Mouse (Mus musculus) olfactory bulb, adult 2 months (tissue): ENCODE measurements around the gene Kcng3. TPM values are rescaled to one million over a fixed set of nuclear protein-coding genes. Genes with fewer than 3 reads are reported as not detected.

ENCODE experiments used
- H3K27ac ChIP-seq: fragments of 200-500 bp; 2 replicates; pipeline ENCODE4 v1.5.1; 2012; ENCODE audit warnings: low read depth, low read length; ENCODE audit not compliant: insufficient read depth
- H3K4me1 ChIP-seq: fragments of 200-500 bp; 2 replicates; pipeline ENCODE4 v1.6.1; 2012; ENCODE audit warnings: low read length; ENCODE audit not compliant: control insufficient read depth, insufficient read depth
- H3K4me3 ChIP-seq: fragments of 200-500 bp; 2 replicates; pipeline ENCODE4 v1.5.1; 2012; ENCODE audit warnings: mild to moderate bottlenecking, low read depth, low read length, moderate library complexity; ENCODE audit not compliant: insufficient read depth
- CTCF ChIP-seq: fragments of 200-500 bp; IDR thresholded peaks from 2 replicates; pipeline ENCODE4 v1.5.1; 2012; ENCODE audit warnings: low read depth, mild to moderate bottlenecking, low read length, moderate library complexity; ENCODE audit not compliant: insufficient read depth
- POLR2A ChIP-seq: fragments of 200-500 bp; IDR thresholded peaks from 2 replicates; pipeline ENCODE4 v1.6.1; 2012; ENCODE audit warnings: mild to moderate bottlenecking, low read depth, low read length, moderate library complexity; ENCODE audit not compliant: insufficient read depth
- WGBS: fragments of 180-500 bp; shearing (Covaris S2); methylation state at CpG from one replicate; pipeline ENCODE4 v1.1.7; 2018; 5-methylcytosine and 5-hydroxymethylcytosine counted together
- polyA plus RNA-seq: library from polyadenylated mRNA; stranded (reverse); fragments of >200 nt; gene quantifications from 2 replicates; pipeline ENCODE4 v1.2.4, GENCODE M21; 2012; ENCODE audit warnings: low replicate concordance; ENCODE audit not compliant: missing spikeins, insufficient read depth, insufficient read length

Gene Kcng3
- polyA plus RNA-seq = not detected in 2 replicates

- H3K4me1 ChIP-seq = peaks cover 17% of the 10 kb centered on the region
- no peak; the same call in 1 of the 2 replicates for TF ChIP-seq CTCF
- TF ChIP-seq POLR2A = no peak
- H3K4me3 ChIP-seq = peak within 1 kb of the TSS; percentile 49
- WGBS = under 1% methylated on average over 71 of the region's 86 CpGs
- no peak within 1 kb of the TSS for H3K27ac ChIP-seq
Observed at GRCm38 (mm10) chr17:83631783-83632652, at the start of gene Kcng3. Kcng3 (minus strand) TSS chr17:83631895.

GRCm38 (mm10) chr17:83677370-83677769 lies 45.7 kb upstream of the Kcng3 start:
- WGBS = 82% methylated on average over 1 of the region's 1 CpGs
- H3K4me1 ChIP-seq = no peaks in the 10 kb centered on the region
- no peak overlapping the region for H3K4me3 ChIP-seq
- TF ChIP-seq CTCF = no peak
- no peak for TF ChIP-seq POLR2A
- no peak overlapping the region for H3K27ac ChIP-seq

GRCm38 (mm10) chr17:83672685-83673084 lies 41.0 kb upstream of the Kcng3 start:
- Histone ChIP-seq H3K27ac (no peak overlapping the region), H3K4me1 (no peaks in the 10 kb centered on the region), H3K4me3 (no peak overlapping the region)
- TF ChIP-seq CTCF = no peak
- no peak for TF ChIP-seq POLR2A
- whole genome bisulfite sequencing = 90% methylated on average over 4 of the region's 4 CpGs

GRCm38 (mm10) chr17:83667934-83668690 lies 36.4 kb upstream of the Kcng3 start:
- Histone ChIP-seq H3K4me1 (no peaks in the 10 kb centered on the region), H3K27ac (no peak overlapping the region), H3K4me3 (no peak overlapping the region)
- TF ChIP-seq POLR2A = no peak
- no peak for TF ChIP-seq CTCF
- 79% methylated on average over 3 of the region's 3 CpGs for WGBS

- Histone ChIP-seq H3K4me1 (no peaks in the 10 kb centered on the region), H3K27ac (no peak overlapping the region), H3K4me3 (no peak overlapping the region)
- TF ChIP-seq CTCF = no peak
- TF ChIP-seq POLR2A = no peak
- 85% methylated on average over 13 of the region's 13 CpGs for WGBS
Observed at GRCm38 (mm10) chr17:83666597-83667287, 35.0 kb upstream of the Kcng3 start.

- no peak for TF ChIP-seq CTCF
- no peak for TF ChIP-seq POLR2A
- no peak overlapping the region for H3K4me3 ChIP-seq
- no peaks in the 10 kb centered on the region for H3K4me1 ChIP-seq
- no peak overlapping the region for H3K27ac ChIP-seq
- WGBS = 74% methylated on average over 8 of the region's 8 CpGs
Observed at GRCm38 (mm10) chr17:83664761-83665160, 33.1 kb upstream of the Kcng3 start.

GRCm38 (mm10) chr17:83658943-83659342 lies 27.2 kb upstream of the Kcng3 start:
- no peak for TF ChIP-seq CTCF
- no peak for TF ChIP-seq POLR2A
- 81% methylated on average over 1 of the region's 1 CpGs for WGBS
- Histone ChIP-seq H3K4me1 (no peaks in the 10 kb centered on the region), H3K4me3 (no peak overlapping the region), H3K27ac (no peak overlapping the region)

- Histone ChIP-seq H3K4me1 (no peaks in the 10 kb centered on the region), H3K27ac (no peak overlapping the region), H3K4me3 (no peak overlapping the region)
- WGBS = 86% methylated on average over 9 of the region's 9 CpGs
- TF ChIP-seq POLR2A = no peak
- no peak for TF ChIP-seq CTCF
Observed at GRCm38 (mm10) chr17:83657375-83657774, 25.7 kb upstream of the Kcng3 start.
